Mouse (Mus musculus): ENCODE measurements around the gene Vezt. TPM values are rescaled to one million over a fixed set of nuclear protein-coding genes. Genes with fewer than 3 reads are reported as not detected.

Vezt gene
- 5.6 TPM for polyA plus RNA-seq (2014; fragmentation: Illumina TruSeq; extraction: RNeasy Lipid Tissue Mini Kit (QIAGEN cat#74804); ENCODE audit: insufficient read depth, low read depth, low replicate concordance)

DNA sequence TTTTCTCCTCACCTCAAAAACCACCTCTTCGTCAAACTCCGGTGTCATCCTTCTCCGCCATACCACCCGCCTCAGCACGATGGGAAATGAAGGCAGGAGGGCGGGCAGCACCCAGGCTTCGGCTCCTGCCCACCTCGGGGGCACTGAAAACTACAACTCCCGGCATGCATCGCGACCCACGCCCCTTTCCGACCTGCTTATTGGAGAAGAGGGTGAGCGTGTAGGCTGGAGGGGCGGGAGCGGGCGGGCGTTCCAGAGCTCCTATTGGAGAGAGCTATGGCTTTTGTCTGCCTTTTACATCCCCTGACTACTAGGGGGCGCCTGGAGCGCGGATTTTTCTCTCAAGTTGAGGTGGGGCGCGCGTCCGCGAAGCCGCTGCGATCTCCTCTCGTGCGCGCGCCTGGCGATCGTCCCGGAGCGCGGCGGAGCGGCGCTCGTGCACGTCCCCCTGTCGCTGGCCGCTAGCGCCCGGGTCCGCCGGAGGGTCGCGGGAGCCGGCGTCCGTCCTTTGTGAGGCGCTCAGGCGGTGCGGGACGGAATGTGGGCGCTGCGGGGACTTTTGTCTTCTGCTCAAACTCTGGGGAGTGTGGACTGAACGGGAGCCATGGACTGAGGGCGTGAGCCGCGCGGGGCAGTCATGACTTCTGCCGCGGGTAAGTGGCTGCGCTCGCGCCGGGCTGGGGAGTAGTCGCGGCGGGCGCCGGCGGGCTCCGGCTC lies at the start of gene Vezt, which contains the start of gene Fgd6:
Gene Vezt (minus strand): TSS at position 160 of the 717 bp plus-strand sequence.
Gene Fgd6 (plus strand): TSS at position 344 of the 717 bp plus-strand sequence.

GRCm38 (mm10) chr10:93897043-93897646 lies 138.5 kb downstream of the Vezt start, which contains the start of gene Metap2:
Gene Metap2 (minus strand): TSS chr10:93897093.

Other genes starting within 250 kb of the Vezt start
- gene Usp44, start 204.3 kb downstream of the Vezt start, polyA plus RNA-seq (2014; fragmentation: Illumina TruSeq; extraction: RNeasy Lipid Tissue Mini Kit (QIAGEN cat#74804); ENCODE audit: insufficient read depth, low read depth, low replicate concordance) = 0.27 TPM
- 92.0 TPM for gene Metap2, start 138.7 kb downstream of the Vezt start, polyA plus RNA-seq (2014; fragmentation: Illumina TruSeq; extraction: RNeasy Lipid Tissue Mini Kit (QIAGEN cat#74804); ENCODE audit: insufficient read depth, low read depth, low replicate concordance)
- gene Fgd6, start 184 bp upstream of the Vezt start, polyA plus RNA-seq (2014; fragmentation: Illumina TruSeq; extraction: RNeasy Lipid Tissue Mini Kit (QIAGEN cat#74804); ENCODE audit: insufficient read depth, low read depth, low replicate concordance) = 2.6 TPM
- gene Nr2c1, start 112.2 kb upstream of the Vezt start, polyA plus RNA-seq (2014; fragmentation: Illumina TruSeq; extraction: RNeasy Lipid Tissue Mini Kit (QIAGEN cat#74804); ENCODE audit: insufficient read depth, low read depth, low replicate concordance) = 4.7 TPM
- 158 TPM for gene Ndufa12, start 162.9 kb upstream of the Vezt start, polyA plus RNA-seq (2014; fragmentation: Illumina TruSeq; extraction: RNeasy Lipid Tissue Mini Kit (QIAGEN cat#74804); ENCODE audit: insufficient read depth, low read depth, low replicate concordance)